Mouse (Mus musculus) midbrain, embryonic 12.5 days (tissue): ENCODE data around the gene Gpr88. TPM values are rescaled to one million over a fixed set of nuclear protein-coding genes. Genes with fewer than 3 reads are reported as not detected.
"Not testable (repeated sequence)": the region's sequence is repeated elsewhere in the genome, so short reads cannot be mapped to it uniquely, and the experiment has no call there.

Experiments
- ATAC-seq: fragments of 200-750 bp; cut with Nextera tagmentation; 2 replicates; pipeline ENCODE4 v1.8.0; 2017; ENCODE audit warnings: low read depth, moderate TSS enrichment, moderate library complexity; ENCODE audit not compliant: low FRiP score
- H3K27ac ChIP-seq: fragments of 300-500 bp; sonication (generic); replicated peaks from 2 replicates; pipeline ENCODE4 v1.5.1; 2016; ENCODE audit warnings: mild to moderate bottlenecking
- H3K27me3 ChIP-seq: fragments of 300-500 bp; sonication (generic); 2 replicates; pipeline ENCODE4 v1.6.1; 2016; ENCODE audit warnings: mild to moderate bottlenecking
- H3K36me3 ChIP-seq: fragments of 300-500 bp; sonication (generic); 2 replicates; pipeline ENCODE4 v1.6.1; 2016
- H3K4me1 ChIP-seq: fragments of 300-500 bp; sonication (generic); 2 replicates; pipeline ENCODE4 v1.6.1; 2016
- H3K4me2 ChIP-seq: fragments of 300-500 bp; sonication (generic); replicated peaks from 2 replicates; pipeline ENCODE4 v1.6.1; 2016; ENCODE audit warnings: mild to moderate bottlenecking, moderate library complexity
- H3K4me3 ChIP-seq: fragments of 300-500 bp; sonication (generic); 2 replicates; pipeline ENCODE4 v1.5.1; 2016; ENCODE audit warnings: mild to moderate bottlenecking
- H3K9ac ChIP-seq: fragments of 300-500 bp; sonication (generic); replicated peaks from 2 replicates; pipeline ENCODE4 v1.6.1; 2016; ENCODE audit warnings: mild to moderate bottlenecking, moderate library complexity
- H3K9me3 ChIP-seq: fragments of 300-500 bp; sonication (generic); 2 replicates; pipeline ENCODE4 v1.6.1; 2016; ENCODE audit warnings: mild to moderate bottlenecking
- WGBS: fragments of 180-500 bp; shearing (Covaris S2); methylation state at CpG from one replicate; pipeline ENCODE4 v1.1.7; 2016; 5-methylcytosine and 5-hydroxymethylcytosine counted together
- polyA plus RNA-seq: library from polyadenylated mRNA; unstranded; fragments of >200 nt; fragmentation: Nextera tagmentation; extraction: Ambion mirVana; gene quantifications from 2 replicates; pipeline ENCODE4 v1.2.1, GENCODE M21; 2016

The Gpr88 gene
- polyA plus RNA-seq, 1 experiment from 2014 or later, result 0.80 TPM

- WGBS, result 84% methylated on average over 4 of the region's 4 CpGs
Measured at GRCm38 (mm10) chr3:116236856-116237255, 16.4 kb downstream of the Gpr88 start.

GRCm38 (mm10) chr3:116233515-116233914 lies 19.8 kb downstream of the Gpr88 start:
- WGBS, result 83% methylated on average over 3 of the region's 3 CpGs
- H3K9ac ChIP-seq, result no peak overlapping the region

More at GRCm38 (mm10) chr3:116236856-116237255, 16.4 kb downstream of the Gpr88 start:
- Histone ChIP-seq H3K9ac (no peak overlapping the region), H3K4me3 (no peak overlapping the region), H3K27me3 (no peaks in the 10 kb centered on the region), H3K36me3 (no peaks in the 10 kb centered on the region), H3K4me2 (no peak overlapping the region), H3K4me1 (no peaks in the 10 kb centered on the region), H3K27ac (no peak overlapping the region), H3K9me3 (no peaks in the 10 kb centered on the region)
- no peak for ATAC-seq

GRCm38 (mm10) chr3:116232763-116233162 lies 20.5 kb downstream of the Gpr88 start:
- Histone ChIP-seq H3K27me3 (no peaks in the 10 kb centered on the region), H3K36me3 (no peaks in the 10 kb centered on the region), H3K4me2 (no peak overlapping the region), H3K4me3 (no peak overlapping the region), H3K4me1 (peaks cover 10% of the 10 kb centered on the region), H3K9me3 (no peaks in the 10 kb centered on the region), H3K27ac (no peak overlapping the region), H3K9ac (no peak overlapping the region)
- no peak for ATAC-seq
- WGBS, result 86% methylated on average over 5 of the region's 5 CpGs

More at GRCm38 (mm10) chr3:116233515-116233914, 19.8 kb downstream of the Gpr88 start:
- H3K4me1 ChIP-seq, result peaks cover 9% of the 10 kb centered on the region
- H3K9me3 ChIP-seq, result no peaks in the 10 kb centered on the region
- H3K36me3 ChIP-seq, result no peaks in the 10 kb centered on the region
- no peak overlapping the region for H3K27ac ChIP-seq
- no peaks in the 10 kb centered on the region for H3K27me3 ChIP-seq
- H3K4me2 ChIP-seq, result no peak overlapping the region
- H3K4me3 ChIP-seq, result no peak overlapping the region
- no peak for ATAC-seq

- no peak for ATAC-seq
- 83% methylated on average over 4 of the region's 4 CpGs for WGBS
Measured at GRCm38 (mm10) chr3:116229336-116229735, 24.0 kb downstream of the Gpr88 start.

GRCm38 (mm10) chr3:116228360-116229245 lies 24.7 kb downstream of the Gpr88 start:
- 49% methylated on average over 11 of the region's 11 CpGs for WGBS
- H3K9me3 ChIP-seq, result no peaks in the 10 kb centered on the region
- no peaks in the 10 kb centered on the region for H3K36me3 ChIP-seq
- no peak overlapping the region for H3K4me2 ChIP-seq
- ATAC-seq, result peak; percentile 41; the same call in 1 of the 2 replicates
- no peak overlapping the region for H3K27ac ChIP-seq
- H3K27me3 ChIP-seq, result no peaks in the 10 kb centered on the region
- no peak overlapping the region for H3K9ac ChIP-seq
- peaks cover 10% of the 10 kb centered on the region for H3K4me1 ChIP-seq
- no peak overlapping the region for H3K4me3 ChIP-seq

More at GRCm38 (mm10) chr3:116229336-116229735, 24.0 kb downstream of the Gpr88 start:
- Histone ChIP-seq H3K9me3 (no peaks in the 10 kb centered on the region), H3K4me2 (no peak overlapping the region), H3K27me3 (no peaks in the 10 kb centered on the region), H3K9ac (no peak overlapping the region), H3K27ac (no peak overlapping the region), H3K4me1 (peaks cover 10% of the 10 kb centered on the region), H3K4me3 (no peak overlapping the region), H3K36me3 (no peaks in the 10 kb centered on the region)

GRCm38 (mm10) chr3:116227383-116227782 lies 25.9 kb downstream of the Gpr88 start:
- no peak overlapping the region for H3K27ac ChIP-seq
- no peak for ATAC-seq
- H3K9me3 ChIP-seq, result no peaks in the 10 kb centered on the region
- no peak overlapping the region for H3K4me3 ChIP-seq
- H3K4me2 ChIP-seq, result no peak overlapping the region
- WGBS, result 81% methylated on average over 5 of the region's 5 CpGs
- H3K36me3 ChIP-seq, result no peaks in the 10 kb centered on the region
- no peaks in the 10 kb centered on the region for H3K27me3 ChIP-seq
- peaks cover 14% of the 10 kb centered on the region for H3K4me1 ChIP-seq
- H3K9ac ChIP-seq, result no peak overlapping the region

GRCm38 (mm10) chr3:116226915-116227314 lies 26.4 kb downstream of the Gpr88 start:
- H3K9me3 ChIP-seq, result no peaks in the 10 kb centered on the region
- no peak overlapping the region for H3K9ac ChIP-seq
- peaks cover 16% of the 10 kb centered on the region for H3K4me1 ChIP-seq
- no peak for ATAC-seq
- H3K27me3 ChIP-seq, result no peaks in the 10 kb centered on the region
- H3K27ac ChIP-seq, result no peak overlapping the region
- H3K36me3 ChIP-seq, result no peaks in the 10 kb centered on the region
- H3K4me3 ChIP-seq, result no peak overlapping the region
- H3K4me2 ChIP-seq, result no peak overlapping the region
- 92% methylated on average over 6 of the region's 6 CpGs for WGBS

- WGBS, result 16% methylated on average over 17 of the region's 17 CpGs
- H3K27ac ChIP-seq, result 0 out of 2 replicates have a peak overlapping the region, but pooled peaks have one; percentile 26
- no peaks in the 10 kb centered on the region for H3K27me3 ChIP-seq
- H3K4me3 ChIP-seq, result peak overlapping the region; percentile 33
- ATAC-seq, result peak; percentile 80
- H3K9me3 ChIP-seq, result no peaks in the 10 kb centered on the region
- H3K4me2 ChIP-seq, result peak overlapping the region; percentile 48
- H3K9ac ChIP-seq, result peak overlapping the region; percentile 29; the same call in 1 of the 2 replicates
- peaks cover 11% of the 10 kb centered on the region for H3K4me1 ChIP-seq
- no peaks in the 10 kb centered on the region for H3K36me3 ChIP-seq
Measured at GRCm38 (mm10) chr3:116222511-116223243, 30.6 kb downstream of the Gpr88 start.

- Histone ChIP-seq H3K4me3 (no peak overlapping the region), H3K27ac (no peak overlapping the region), H3K9ac (no peak overlapping the region), H3K4me1 (peaks cover 11% of the 10 kb centered on the region), H3K9me3 (no peaks in the 10 kb centered on the region), H3K27me3 (no peaks in the 10 kb centered on the region), H3K4me2 (no peak overlapping the region), H3K36me3 (no peaks in the 10 kb centered on the region)
- WGBS, result 42% methylated on average over 3 of the region's 3 CpGs
- no peak for ATAC-seq
Measured at GRCm38 (mm10) chr3:116221686-116222010, 31.7 kb downstream of the Gpr88 start.

- Histone ChIP-seq H3K4me1 (peaks cover 11% of the 10 kb centered on the region), H3K27ac (no peak overlapping the region), H3K4me3 (no peak overlapping the region), H3K36me3 (no peaks in the 10 kb centered on the region), H3K9me3 (no peaks in the 10 kb centered on the region), H3K4me2 (no peak overlapping the region), H3K27me3 (no peaks in the 10 kb centered on the region), H3K9ac (no peak overlapping the region)
- no peak for ATAC-seq
- 84% methylated on average over 6 of the region's 6 CpGs for WGBS
Measured at GRCm38 (mm10) chr3:116220980-116221685, 32.2 kb downstream of the Gpr88 start.

GRCm38 (mm10) chr3:116217398-116217797 lies 35.9 kb downstream of the Gpr88 start:
- not testable (repeated sequence) for H3K4me1 ChIP-seq, H3K4me2 ChIP-seq, H3K27me3 ChIP-seq, H3K27ac ChIP-seq, H3K36me3 ChIP-seq, H3K4me3 ChIP-seq, H3K9ac ChIP-seq, H3K9me3 ChIP-seq, ATAC-seq
- 66% methylated on average over 6 of the region's 6 CpGs for WGBS

GRCm38 (mm10) chr3:116216261-116216660 lies 37.0 kb downstream of the Gpr88 start:
- 82% methylated on average over 1 of the region's 1 CpGs for WGBS

More at GRCm38 (mm10) chr3:116216261-116216660, 37.0 kb downstream of the Gpr88 start:
- Histone ChIP-seq H3K9ac (no peak overlapping the region), H3K4me3 (no peak overlapping the region), H3K4me1 (no peaks in the 10 kb centered on the region), H3K36me3 (no peaks in the 10 kb centered on the region), H3K27me3 (no peaks in the 10 kb centered on the region), H3K9me3 (no peaks in the 10 kb centered on the region), H3K27ac (no peak overlapping the region), H3K4me2 (no peak overlapping the region)
- no peak for ATAC-seq
